Mouse (Mus musculus): Measurements from ENCODE around the gene Acaca. TPM values are rescaled to one million over a fixed set of nuclear protein-coding genes. Genes with fewer than 3 reads are reported as not detected.
A peak's percentile ranks its signal among the peaks of the same experiment; 100 is the strongest.

Gene Acaca
- 37.9 and 38.7 TPM in 2 replicates for polyA plus RNA-seq (2016; fragmentation: Nextera tagmentation; extraction: Ambion mirVana)

DNA sequence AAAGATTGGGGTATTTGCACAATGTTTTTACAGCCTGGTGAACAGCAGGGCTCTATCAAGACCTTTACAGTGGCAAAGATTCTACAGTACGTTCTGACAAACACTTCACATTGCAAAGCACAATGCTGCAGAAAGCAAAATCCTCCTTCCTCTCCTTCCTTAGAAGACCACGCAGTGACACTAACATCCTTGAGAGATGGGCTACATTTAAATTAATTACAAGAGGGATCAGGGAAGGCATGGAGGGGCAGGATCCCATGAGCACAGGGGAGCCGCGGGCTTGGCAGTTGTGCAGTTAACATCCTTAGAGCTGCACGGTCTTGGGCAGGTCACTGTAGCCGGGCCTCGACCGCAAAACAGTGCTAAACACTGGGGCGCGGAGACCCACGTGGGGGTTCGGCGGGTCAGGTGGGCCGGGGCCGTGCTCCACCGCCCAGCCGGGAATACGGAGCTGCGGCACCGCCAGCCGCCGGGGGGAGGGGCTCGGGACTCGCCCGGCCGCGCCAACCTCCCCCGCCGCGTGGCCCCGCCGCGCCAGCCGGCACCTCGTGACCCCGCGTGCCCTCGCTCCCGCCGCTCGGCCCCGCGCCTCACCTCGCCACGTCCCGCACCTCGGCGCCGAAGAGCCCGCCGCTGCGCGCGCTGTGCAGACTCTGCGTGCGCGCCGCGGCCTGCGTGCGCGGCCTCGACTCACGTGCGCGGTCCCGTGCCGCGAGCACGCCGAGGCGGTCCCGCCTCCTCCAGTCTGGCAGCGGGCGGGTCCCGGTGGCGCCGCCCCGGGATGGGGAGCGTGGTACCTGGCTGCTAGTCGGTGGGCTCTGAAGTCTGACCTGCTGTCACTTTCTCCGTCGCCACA, at the start of gene Acaca, which contains the start of gene Tada2a:
Gene Acaca, plus strand, starts transcription at position 730 of the 856 bp plus-strand sequence.
Gene Tada2a, minus strand, starts transcription at position 658 of the 856 bp plus-strand sequence.
- Histone ChIP-seq H3K4me1 (peaks cover 8% of the 10 kb centered on the region; the same call in 1 of the 2 replicates), H3K4me3 (peak within 1 kb of the TSS; percentile 89), H3K27ac (replicated peaks) (peak within 1 kb of the TSS; percentile 67), H3K27me3 (no peaks in the 10 kb centered on the region), H3K4me2 (replicated peaks) (peak within 1 kb of the TSS; percentile 79), H3K9ac (replicated peaks) (peak within 1 kb of the TSS; percentile 86), H3K9me3 (no peaks in the 10 kb centered on the region), H3K36me3 (peaks cover 27% of the 10 kb centered on the region)
- peak; percentile 91 for ATAC-seq (ENCODE audit: low FRiP score, low read depth)
- under 1% methylated on average over 60 of the region's 83 CpGs for WGBS

DNA sequence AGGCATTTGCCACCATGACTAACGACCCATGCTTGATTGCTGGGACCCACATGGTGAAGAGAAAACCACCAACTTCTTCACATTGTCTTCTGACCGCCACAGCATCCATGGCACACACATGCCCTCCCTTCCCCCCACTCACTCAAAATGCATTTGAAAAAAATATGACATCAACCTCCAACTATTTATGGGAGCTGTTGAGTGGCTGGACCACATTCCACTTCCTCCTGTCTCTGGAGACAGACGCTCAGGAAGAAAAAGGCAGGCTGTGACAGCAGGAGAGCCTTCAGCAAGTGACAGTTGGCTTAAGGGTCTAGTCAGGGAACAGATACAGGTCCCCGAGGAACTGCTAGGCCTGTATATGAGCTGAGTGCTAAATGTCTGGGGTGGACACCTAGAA, 49.6 kb upstream of the Acaca start:
- H3K9ac ChIP-seq (replicated peaks), result no peak overlapping the region
- no peaks in the 10 kb centered on the region for H3K9me3 ChIP-seq
- WGBS, result 89% methylated on average over 4 of the region's 4 CpGs
- no peak overlapping the region for H3K4me2 ChIP-seq (replicated peaks)
- no peaks in the 10 kb centered on the region for H3K27me3 ChIP-seq
- H3K4me1 ChIP-seq, result no peaks in the 10 kb centered on the region
- H3K4me3 ChIP-seq, result no peak overlapping the region
- H3K27ac ChIP-seq (replicated peaks), result no peak overlapping the region
- peaks cover 26% of the 10 kb centered on the region for H3K36me3 ChIP-seq
- no peak for ATAC-seq (ENCODE audit: low FRiP score, low read depth)

GRCm38 (mm10) chr11:84080327-84080726, 49.1 kb upstream of the Acaca start:
- Histone ChIP-seq H3K9me3 (no peaks in the 10 kb centered on the region), H3K4me2 (replicated peaks) (no peak overlapping the region), H3K36me3 (peaks cover 26% of the 10 kb centered on the region), H3K27ac (replicated peaks) (no peak overlapping the region), H3K4me1 (no peaks in the 10 kb centered on the region), H3K4me3 (no peak overlapping the region), H3K27me3 (no peaks in the 10 kb centered on the region), H3K9ac (replicated peaks) (no peak overlapping the region)
- 94% methylated on average over 3 of the region's 3 CpGs for WGBS
- no peak for ATAC-seq (ENCODE audit: low FRiP score, low read depth)

DNA sequence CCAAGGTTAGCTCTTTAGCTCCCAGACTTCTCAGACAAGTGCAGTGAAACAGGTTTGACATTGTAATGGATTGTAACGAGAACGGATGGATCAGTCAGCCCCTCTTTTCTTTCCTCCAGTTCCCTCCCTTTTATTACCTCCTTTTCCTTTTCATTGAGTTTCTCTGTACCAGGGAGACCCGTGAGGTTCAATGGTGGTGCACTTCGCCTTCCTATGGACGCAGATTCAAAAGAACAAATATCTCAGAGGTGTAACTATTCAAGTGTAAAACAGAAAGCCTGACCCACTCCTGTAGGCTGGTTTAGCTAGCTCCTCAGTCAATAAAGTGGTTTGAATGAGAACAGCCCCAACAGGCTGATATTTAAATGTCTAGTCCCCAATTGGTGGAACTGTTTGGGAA, 47.6 kb upstream of the Acaca start:
- Histone ChIP-seq H3K4me2 (replicated peaks) (no peak overlapping the region), H3K36me3 (peaks cover 34% of the 10 kb centered on the region), H3K9me3 (no peaks in the 10 kb centered on the region), H3K27ac (replicated peaks) (no peak overlapping the region), H3K9ac (replicated peaks) (no peak overlapping the region), H3K4me3 (no peak overlapping the region), H3K4me1 (no peaks in the 10 kb centered on the region), H3K27me3 (no peaks in the 10 kb centered on the region)
- 93% methylated on average over 5 of the region's 5 CpGs for WGBS
- no peak for ATAC-seq (ENCODE audit: low FRiP score, low read depth)

DNA sequence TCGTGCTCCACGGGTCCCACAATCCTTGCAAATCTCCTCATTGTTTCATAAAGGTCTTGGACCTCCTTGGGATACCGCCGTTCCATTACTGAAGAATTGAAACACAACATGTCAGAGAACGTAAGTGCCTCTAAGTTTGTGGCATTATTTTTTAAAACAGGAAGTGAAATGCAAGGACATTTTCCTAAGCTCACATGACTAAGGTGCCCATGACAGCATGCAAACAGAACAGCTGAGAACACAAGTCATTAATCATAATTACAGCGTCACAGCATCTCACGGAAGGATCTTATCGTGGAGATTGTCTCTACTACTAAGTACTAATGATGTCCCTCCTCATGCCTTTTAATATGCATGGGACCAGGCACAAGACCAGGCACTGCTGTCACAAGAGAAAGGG, 38.9 kb upstream of the Acaca start:
- peaks cover 58% of the 10 kb centered on the region for H3K36me3 ChIP-seq

DNA sequence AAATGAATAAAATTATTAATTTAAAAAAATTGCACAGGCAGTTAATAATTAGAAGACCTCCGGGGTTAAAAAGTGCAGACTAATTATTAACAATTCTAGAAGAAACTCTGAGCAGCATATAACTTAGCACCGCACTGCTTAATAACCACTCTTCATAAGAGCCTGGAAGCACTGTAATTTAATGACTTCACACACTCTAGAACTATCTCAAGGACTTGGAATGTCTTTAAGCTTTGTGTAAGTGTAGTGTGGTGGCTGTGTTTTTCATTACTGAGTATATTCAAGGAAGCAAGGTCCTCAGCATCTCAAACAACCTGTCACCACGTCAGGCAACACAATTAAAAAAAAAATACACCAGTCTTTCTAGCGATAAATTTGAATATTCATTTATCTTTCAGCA, 34.4 kb upstream of the Acaca start:
- Histone ChIP-seq H3K4me1 (no peaks in the 10 kb centered on the region), H3K27ac (replicated peaks) (no peak overlapping the region), H3K9ac (replicated peaks) (no peak overlapping the region), H3K27me3 (no peaks in the 10 kb centered on the region), H3K9me3 (no peaks in the 10 kb centered on the region), H3K36me3 (peaks cover 41% of the 10 kb centered on the region), H3K4me3 (no peak overlapping the region), H3K4me2 (replicated peaks) (no peak overlapping the region)
- 90% methylated on average over 4 of the region's 4 CpGs for WGBS
- no peak for ATAC-seq (ENCODE audit: low FRiP score, low read depth)

More for the DNA sequence above, 38.9 kb upstream of the Acaca start:
- H3K27me3 ChIP-seq, result no peaks in the 10 kb centered on the region
- no peak overlapping the region for H3K4me2 ChIP-seq (replicated peaks)
- H3K9me3 ChIP-seq, result no peaks in the 10 kb centered on the region
- no peak overlapping the region for H3K27ac ChIP-seq (replicated peaks)
- ATAC-seq (ENCODE audit: low FRiP score, low read depth), result no peak
- no peak overlapping the region for H3K9ac ChIP-seq (replicated peaks)
- no peaks in the 10 kb centered on the region for H3K4me1 ChIP-seq
- no peak overlapping the region for H3K4me3 ChIP-seq
- whole genome bisulfite sequencing, result 93% methylated on average over 8 of the region's 8 CpGs

GRCm38 (mm10) chr11:84097251-84097998, 32.0 kb upstream of the Acaca start:
- Histone ChIP-seq H3K4me3 (no peak overlapping the region), H3K9ac (replicated peaks) (no peak overlapping the region), H3K27me3 (no peaks in the 10 kb centered on the region), H3K4me1 (peaks cover 5% of the 10 kb centered on the region; the same call in 1 of the 2 replicates), H3K4me2 (replicated peaks) (no peak overlapping the region), H3K36me3 (peaks cover 42% of the 10 kb centered on the region), H3K9me3 (no peaks in the 10 kb centered on the region), H3K27ac (replicated peaks) (no peak overlapping the region)
- WGBS, result 83% methylated on average over 5 of the region's 5 CpGs
- no peak for ATAC-seq (ENCODE audit: low FRiP score, low read depth)

GRCm38 (mm10) chr11:84101182-84101581, 28.3 kb upstream of the Acaca start:
- no peaks in the 10 kb centered on the region for H3K9me3 ChIP-seq
- peaks cover 5% of the 10 kb centered on the region; the same call in 1 of the 2 replicates for H3K4me1 ChIP-seq
- H3K4me2 ChIP-seq (replicated peaks), result no peak overlapping the region
- H3K36me3 ChIP-seq, result peaks cover 66% of the 10 kb centered on the region
- H3K9ac ChIP-seq (replicated peaks), result no peak overlapping the region
- H3K27me3 ChIP-seq, result no peaks in the 10 kb centered on the region
- ATAC-seq (ENCODE audit: low FRiP score, low read depth), result no peak
- no peak overlapping the region for H3K27ac ChIP-seq (replicated peaks)
- H3K4me3 ChIP-seq, result no peak overlapping the region

- Histone ChIP-seq H3K27ac (replicated peaks) (no peak overlapping the region), H3K4me3 (no peak overlapping the region), H3K9me3 (no peaks in the 10 kb centered on the region), H3K36me3 (peaks cover 85% of the 10 kb centered on the region), H3K4me1 (peaks cover 5% of the 10 kb centered on the region; the same call in 1 of the 2 replicates), H3K4me2 (replicated peaks) (no peak overlapping the region), H3K9ac (replicated peaks) (no peak overlapping the region), H3K27me3 (no peaks in the 10 kb centered on the region)
- WGBS, result 95% methylated on average over 6 of the region's 6 CpGs
- ATAC-seq (ENCODE audit: low FRiP score, low read depth), result no peak
Observed at GRCm38 (mm10) chr11:84104036-84104435, 25.4 kb upstream of the Acaca start.

DNA sequence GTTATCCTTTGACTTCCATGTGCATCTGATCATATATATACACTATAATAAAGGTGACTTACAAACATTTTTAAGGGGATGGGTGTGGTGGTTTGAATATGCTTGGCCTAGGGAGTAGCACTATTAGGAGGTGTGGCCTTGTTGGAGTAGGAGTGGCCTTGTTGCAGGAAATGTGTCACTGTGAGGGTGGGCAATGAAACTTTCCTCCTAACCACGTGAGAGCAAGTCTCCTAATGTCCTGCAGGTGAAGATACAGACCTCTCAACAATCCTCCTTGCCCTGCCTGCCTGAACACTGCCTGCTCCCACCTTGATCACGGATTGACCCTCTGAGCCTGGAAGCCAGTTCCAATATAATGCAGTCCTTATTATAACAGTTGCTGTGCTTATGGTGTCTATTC, 22.3 kb upstream of the Acaca start:
- 73% methylated on average over 2 of the region's 2 CpGs for WGBS
- ATAC-seq (ENCODE audit: low FRiP score, low read depth), result no peak
- no peak overlapping the region for H3K4me3 ChIP-seq

GRCm38 (mm10) chr11:84113623-84114022, 15.8 kb upstream of the Acaca start:
- Histone ChIP-seq H3K4me1 (no peaks in the 10 kb centered on the region), H3K4me3 (no peak overlapping the region), H3K9me3 (no peaks in the 10 kb centered on the region), H3K27me3 (no peaks in the 10 kb centered on the region), H3K9ac (replicated peaks) (no peak overlapping the region), H3K36me3 (peaks cover 63% of the 10 kb centered on the region), H3K4me2 (replicated peaks) (no peak overlapping the region), H3K27ac (replicated peaks) (no peak overlapping the region)
- WGBS, result 95% methylated on average over 5 of the region's 5 CpGs
- no peak for ATAC-seq (ENCODE audit: low FRiP score, low read depth)

More for the DNA sequence above, 22.3 kb upstream of the Acaca start:
- Histone ChIP-seq H3K36me3 (peaks cover 80% of the 10 kb centered on the region), H3K4me1 (no peaks in the 10 kb centered on the region), H3K4me2 (replicated peaks) (no peak overlapping the region), H3K27me3 (no peaks in the 10 kb centered on the region), H3K9me3 (no peaks in the 10 kb centered on the region), H3K27ac (replicated peaks) (no peak overlapping the region), H3K9ac (replicated peaks) (no peak overlapping the region)

DNA sequence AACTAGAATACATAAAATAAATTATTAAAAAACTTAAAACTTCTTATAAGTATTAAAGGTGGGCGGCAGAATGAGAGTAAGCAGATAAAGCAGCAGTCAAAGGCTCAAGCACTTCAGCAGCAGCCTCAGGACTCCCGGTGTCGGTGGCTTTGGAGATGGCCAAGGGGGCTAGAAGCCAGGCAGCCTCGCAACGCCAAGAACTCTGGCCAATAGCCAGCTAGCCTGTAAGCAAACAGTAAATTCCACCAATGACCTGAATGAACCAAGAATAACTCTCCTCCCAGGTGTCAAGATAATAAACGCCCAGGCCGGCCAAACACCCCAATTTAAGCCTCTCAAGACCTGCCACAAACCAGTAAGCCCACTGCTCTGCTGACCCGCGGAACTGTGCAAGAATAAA, 13.8 kb upstream of the Acaca start:
- Histone ChIP-seq H3K9ac (replicated peaks) (no peak overlapping the region), H3K27ac (replicated peaks) (no peak overlapping the region), H3K27me3 (no peaks in the 10 kb centered on the region), H3K4me1 (no peaks in the 10 kb centered on the region), H3K36me3 (peaks cover 63% of the 10 kb centered on the region), H3K4me2 (replicated peaks) (no peak overlapping the region), H3K9me3 (no peaks in the 10 kb centered on the region), H3K4me3 (no peak overlapping the region)
- WGBS, result 92% methylated on average over 9 of the region's 9 CpGs
- ATAC-seq (ENCODE audit: low FRiP score, low read depth), result no peak

All from midbrain, embryonic 12.5 days (tissue).